Mouse (Mus musculus): Measurements from ENCODE around the gene Hspbp1.

DNA sequence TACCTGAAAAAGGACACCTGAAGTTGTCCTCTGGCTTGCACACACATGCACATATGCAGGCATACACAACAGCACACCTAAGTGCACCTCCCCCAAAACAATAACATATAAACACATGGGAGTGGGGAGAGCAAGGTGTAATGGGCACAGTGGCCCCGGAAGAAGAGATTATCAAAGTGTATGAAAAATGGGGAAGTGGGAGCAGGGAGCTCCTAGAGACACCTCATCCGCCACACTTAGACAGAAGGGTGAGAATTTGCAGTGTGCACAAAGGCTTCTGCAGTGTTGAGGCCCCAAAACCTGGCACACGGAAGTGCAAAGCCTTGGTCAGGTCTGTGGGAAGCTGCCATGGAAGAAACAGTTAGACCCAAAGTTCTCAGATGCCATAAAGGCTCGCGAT is 46.2 kb upstream of the Hspbp1 start:
- TF ChIP-seq CTCF (IDR thresholded peaks at IDR 0.05; ENCODE audit: low read depth) = no peak
- TF ChIP-seq EP300 (IDR thresholded peaks at IDR 0.05; ENCODE audit: low read depth) = no peak

Data from liver, embryonic 14.5 days (tissue).